Mouse (Mus musculus): ENCODE measurements around the gene Kdm4b.

DNA sequence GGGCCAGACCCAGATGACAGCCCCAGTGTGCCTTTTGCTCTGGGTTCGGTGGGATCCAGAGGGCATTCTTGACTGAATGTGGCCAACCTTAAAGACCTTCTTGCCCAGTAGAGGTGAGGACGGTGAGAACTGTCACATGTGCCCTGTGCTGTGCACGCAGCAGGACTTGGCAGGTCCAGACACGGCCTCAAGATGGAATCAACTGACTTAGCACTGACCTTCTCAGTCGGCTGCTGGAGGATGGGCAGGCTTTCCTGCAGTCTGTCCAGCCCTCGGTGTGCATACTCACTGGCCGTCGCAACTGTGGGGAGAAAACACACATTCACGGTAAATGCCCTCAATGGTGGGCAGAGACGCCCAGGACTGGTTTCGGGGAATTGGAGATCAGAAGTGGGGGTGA is 39.9 kb upstream of the Kdm4b start:
- TF ChIP-seq CTCF (IDR thresholded peaks at IDR 0.05; ENCODE audit: low read depth, low read length) (no peak), TAL1 (conservative IDR thresholded peaks at IDR 0.05; ENCODE audit: low read depth, low read length) (no peak), GATA1 (IDR thresholded peaks at IDR 0.05; ENCODE audit: borderline replicate concordance, low read length) (no peak), POLR2AphosphoS5 (IDR thresholded peaks at IDR 0.05; ENCODE audit: insufficient replicate concordance, low read depth, low read length) (no peak)

All from G1E (cell line).